Mouse (Mus musculus) intestine, embryonic 16.5 days (tissue): ENCODE data around the gene 4933402N03Rik. TPM values are rescaled to one million over a fixed set of nuclear protein-coding genes. Genes with fewer than 3 reads are reported as not detected.

ENCODE experiments used
- ATAC-seq: fragments of 200-750 bp; cut with Nextera tagmentation; 2 replicates; pipeline ENCODE4 v1.8.0; 2017; ENCODE audit warnings: moderate TSS enrichment, moderate library complexity
- H3K27ac ChIP-seq: fragments of 300-500 bp; sonication (generic); 2 replicates; pipeline ENCODE4 v1.5.1; 2014; ENCODE audit warnings: mild to moderate bottlenecking, low read length
- H3K27me3 ChIP-seq: fragments of 300-500 bp; sonication (generic); replicated peaks from 2 replicates; pipeline ENCODE4 v1.6.1; 2014; ENCODE audit warnings: low read length, control low read depth, mixed read lengths; ENCODE audit not compliant: control insufficient read depth, insufficient read depth
- H3K36me3 ChIP-seq: fragments of 300-500 bp; sonication (generic); 2 replicates; pipeline ENCODE4 v1.6.1; 2014; ENCODE audit warnings: low read length, control low read depth; ENCODE audit not compliant: control insufficient read depth, insufficient read depth
- H3K4me1 ChIP-seq: fragments of 300-500 bp; sonication (generic); 2 replicates; pipeline ENCODE4 v1.6.1; 2014; ENCODE audit warnings: low read length, control low read depth, mixed read lengths; ENCODE audit not compliant: control insufficient read depth, insufficient read depth
- H3K4me2 ChIP-seq: fragments of 300-500 bp; sonication (generic); 2 replicates; pipeline ENCODE4 v1.6.1; 2014; ENCODE audit warnings: low read depth, low read length, control low read depth
- H3K4me3 ChIP-seq: fragments of 300-500 bp; sonication (generic); 2 replicates; pipeline ENCODE4 v1.5.1; 2014; ENCODE audit warnings: mild to moderate bottlenecking, low read length
- H3K9ac ChIP-seq: fragments of 300-500 bp; sonication (generic); 2 replicates; pipeline ENCODE4 v1.6.1; 2014; ENCODE audit warnings: low read depth, low read length
- H3K9me3 ChIP-seq: fragments of 300-500 bp; sonication (generic); 2 replicates; pipeline ENCODE4 v1.6.1; 2016; ENCODE audit warnings: low read length, control low read depth; ENCODE audit not compliant: control insufficient read depth
- WGBS: fragments of 180-500 bp; shearing (Covaris S2); extraction: QIAGEN DNeasy Blood & Tissue Kit; methylation state at CpG from one replicate; pipeline ENCODE4 v1.1.7; 2014; 5-methylcytosine and 5-hydroxymethylcytosine counted together
- polyA plus RNA-seq: library from polyadenylated mRNA; unstranded; fragments of >200 nt; fragmentation: Nextera tagmentation; extraction: Ambion mirVana; gene quantifications from 2 replicates; pipeline ENCODE4 v1.2.1, GENCODE M21; 2015

The 4933402N03Rik gene
- polyA plus RNA-seq, 1 experiment from 2014 or later: not detected

DNA sequence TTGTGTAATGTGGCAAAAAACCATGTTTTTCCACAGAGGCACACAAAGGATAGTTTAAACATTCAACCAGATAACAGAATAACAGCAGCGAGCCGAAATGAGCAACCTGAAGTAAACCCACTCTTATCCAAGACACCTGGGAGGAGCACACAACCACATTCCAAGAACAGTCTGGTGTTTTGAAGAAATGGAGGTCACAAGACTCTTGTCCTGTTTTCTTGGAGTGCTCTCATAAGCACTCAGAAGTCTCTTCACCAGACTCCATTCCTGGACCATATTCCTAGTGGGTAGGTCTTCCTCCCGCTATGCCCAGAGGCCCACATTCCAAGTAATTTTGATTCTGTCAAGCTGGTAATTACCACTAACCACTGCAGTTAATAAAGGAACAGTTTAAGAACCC lies 4.1 kb upstream of the 4933402N03Rik start:
- Histone ChIP-seq H3K36me3 (no peaks in the 10 kb centered on the region), H3K9me3 (no peaks in the 10 kb centered on the region), H3K4me2 (no peak overlapping the region), H3K27me3 (no peaks in the 10 kb centered on the region), H3K4me3 (no peak overlapping the region), H3K9ac (no peak overlapping the region), H3K27ac (no peak overlapping the region), H3K4me1 (no peaks in the 10 kb centered on the region)
- no peak for ATAC-seq
- 58% methylated on average over 3 of the region's 3 CpGs for WGBS

DNA sequence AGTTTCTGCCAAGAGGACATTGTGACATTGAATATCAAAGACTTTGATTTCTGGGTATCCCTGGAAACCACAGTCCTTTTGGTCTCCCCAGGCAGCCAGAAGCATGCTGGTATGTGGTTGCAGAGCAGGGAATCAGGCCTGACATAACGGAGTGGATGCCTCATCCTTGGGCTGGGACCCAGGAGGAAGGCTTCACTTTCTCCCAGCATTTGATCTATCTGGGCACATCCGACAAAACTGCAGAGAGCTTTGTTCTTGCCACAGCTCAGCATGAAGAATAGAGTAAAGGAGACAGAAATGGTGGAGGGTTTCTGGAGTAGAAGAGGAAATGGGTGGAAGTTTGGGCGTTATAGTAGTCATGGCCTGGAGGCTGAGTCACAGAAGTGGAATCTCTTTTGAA lies 12.9 kb downstream of the 4933402N03Rik start:
- 69% methylated on average over 3 of the region's 3 CpGs for WGBS
- Histone ChIP-seq H3K9ac (no peak overlapping the region), H3K4me1 (no peaks in the 10 kb centered on the region), H3K27me3 (no peaks in the 10 kb centered on the region), H3K4me3 (no peak overlapping the region), H3K4me2 (no peak overlapping the region), H3K9me3 (no peaks in the 10 kb centered on the region), H3K36me3 (no peaks in the 10 kb centered on the region), H3K27ac (no peak overlapping the region)
- ATAC-seq: no peak

DNA sequence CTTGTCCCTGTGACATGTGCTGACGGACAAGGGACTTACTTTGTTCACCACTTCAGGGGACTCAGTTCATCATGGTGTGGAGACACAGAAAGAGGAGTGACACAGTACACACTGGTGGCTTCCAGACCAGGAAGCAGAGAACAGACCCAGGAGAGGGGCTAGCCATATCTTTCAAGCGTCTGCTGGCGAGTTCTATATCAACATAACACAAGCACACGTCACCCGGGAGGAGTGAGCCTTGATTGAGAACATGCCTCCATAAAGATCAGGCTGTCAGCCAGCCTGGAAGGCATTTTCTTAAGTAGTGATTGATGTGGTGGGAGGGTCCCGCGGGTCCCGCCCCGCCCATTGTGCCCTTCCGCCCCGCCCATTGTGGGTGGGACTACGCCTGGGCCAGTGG lies 16.1 kb downstream of the 4933402N03Rik start:
- 53% methylated on average over 12 of the region's 12 CpGs for WGBS

DNA sequence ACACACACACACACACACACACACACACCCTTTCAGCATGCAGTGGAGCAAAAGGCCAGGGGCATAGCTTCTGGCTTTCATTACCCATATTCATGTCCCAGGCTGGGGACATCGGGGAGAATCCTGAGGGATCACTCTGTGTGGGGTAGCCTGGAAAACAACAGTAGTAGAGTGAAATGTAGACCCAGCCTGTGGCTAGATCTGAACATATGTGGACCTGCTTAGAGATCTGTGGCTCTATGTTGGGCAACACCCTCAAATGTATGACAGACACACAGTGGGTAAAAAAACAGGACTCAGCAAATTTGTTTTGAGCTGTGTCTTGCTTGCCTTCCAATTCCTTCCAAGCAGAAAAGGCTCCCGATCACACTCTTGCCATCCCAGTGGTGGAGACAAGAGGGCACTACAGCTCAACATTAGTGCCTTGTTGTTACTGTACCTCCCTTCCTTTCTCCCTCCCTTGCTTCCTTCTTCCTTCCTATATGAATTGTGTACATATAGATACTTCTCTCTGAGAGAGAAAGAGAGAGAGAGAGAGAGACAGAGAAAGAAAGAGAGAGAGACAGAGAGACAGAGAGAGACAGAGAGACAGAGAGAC lies 23.8 kb downstream of the 4933402N03Rik start:
- no peak for ATAC-seq
- Histone ChIP-seq H3K27me3 (no peaks in the 10 kb centered on the region), H3K9ac (no peak overlapping the region), H3K36me3 (no peaks in the 10 kb centered on the region), H3K27ac (no peak overlapping the region), H3K4me1 (no peaks in the 10 kb centered on the region), H3K4me2 (no peak overlapping the region), H3K9me3 (no peaks in the 10 kb centered on the region), H3K4me3 (no peak overlapping the region)
- WGBS: 95% methylated on average over 2 of the region's 2 CpGs

More for the DNA sequence above, 16.1 kb downstream of the 4933402N03Rik start:
- Histone ChIP-seq H3K4me3 (no peak overlapping the region), H3K36me3 (no peaks in the 10 kb centered on the region), H3K4me1 (no peaks in the 10 kb centered on the region), H3K9me3 (no peaks in the 10 kb centered on the region), H3K27me3 (no peaks in the 10 kb centered on the region), H3K4me2 (no peak overlapping the region), H3K27ac (no peak overlapping the region), H3K9ac (no peak overlapping the region)
- ATAC-seq: no peak

DNA sequence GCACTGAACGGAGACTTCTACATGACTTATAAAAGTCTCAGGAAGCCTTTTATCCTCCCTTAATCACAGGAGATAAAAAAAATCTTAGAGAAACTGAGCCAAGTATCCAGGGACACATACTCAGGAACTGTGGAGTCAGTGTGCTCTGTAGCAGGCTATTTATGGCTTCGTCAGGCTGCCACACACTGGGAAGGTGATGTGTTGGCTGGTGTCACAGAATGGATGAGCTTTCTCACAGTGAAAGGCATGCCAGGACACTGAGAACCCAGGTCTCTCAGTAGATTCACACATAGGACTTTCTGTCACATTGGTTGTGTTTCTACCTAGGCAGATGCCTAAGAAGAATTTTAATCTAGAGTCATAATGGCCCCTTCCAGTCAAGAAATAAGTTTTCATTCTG lies 31.7 kb downstream of the 4933402N03Rik start:
- Histone ChIP-seq H3K4me3 (no peak overlapping the region), H3K27ac (no peak overlapping the region), H3K9me3 (no peaks in the 10 kb centered on the region), H3K36me3 (no peaks in the 10 kb centered on the region), H3K4me1 (no peaks in the 10 kb centered on the region), H3K9ac (no peak overlapping the region), H3K27me3 (no peaks in the 10 kb centered on the region), H3K4me2 (no peak overlapping the region)
- WGBS: 70% methylated on average over 2 of the region's 2 CpGs
- no peak for ATAC-seq

DNA sequence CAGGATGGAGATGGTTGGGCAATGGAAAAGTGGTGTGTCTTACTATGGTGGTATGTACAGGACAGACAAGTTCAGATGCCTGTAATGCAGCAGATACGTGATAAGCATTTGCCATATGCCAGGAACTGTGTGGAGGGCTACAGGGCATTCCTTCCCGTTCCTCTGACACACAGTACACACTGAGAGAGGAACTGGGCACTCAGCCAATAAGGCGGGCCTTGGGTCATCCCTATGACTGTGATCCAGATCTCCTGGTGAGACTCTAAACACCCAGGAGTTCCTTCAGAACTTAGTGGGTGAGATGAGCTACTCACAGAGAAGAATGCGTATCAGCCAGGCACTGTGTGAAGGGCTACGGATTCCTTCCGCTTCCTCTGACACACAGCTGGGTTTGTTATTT lies 32.4 kb downstream of the 4933402N03Rik start:
- Histone ChIP-seq H3K27ac (no peak overlapping the region), H3K4me3 (no peak overlapping the region), H3K9me3 (no peaks in the 10 kb centered on the region), H3K4me1 (no peaks in the 10 kb centered on the region), H3K9ac (no peak overlapping the region), H3K36me3 (no peaks in the 10 kb centered on the region), H3K27me3 (no peaks in the 10 kb centered on the region), H3K4me2 (no peak overlapping the region)
- 43% methylated on average over 6 of the region's 6 CpGs for WGBS
- 0 out of 2 replicates have a peak, but pooled peaks have one; percentile 33 for ATAC-seq

DNA sequence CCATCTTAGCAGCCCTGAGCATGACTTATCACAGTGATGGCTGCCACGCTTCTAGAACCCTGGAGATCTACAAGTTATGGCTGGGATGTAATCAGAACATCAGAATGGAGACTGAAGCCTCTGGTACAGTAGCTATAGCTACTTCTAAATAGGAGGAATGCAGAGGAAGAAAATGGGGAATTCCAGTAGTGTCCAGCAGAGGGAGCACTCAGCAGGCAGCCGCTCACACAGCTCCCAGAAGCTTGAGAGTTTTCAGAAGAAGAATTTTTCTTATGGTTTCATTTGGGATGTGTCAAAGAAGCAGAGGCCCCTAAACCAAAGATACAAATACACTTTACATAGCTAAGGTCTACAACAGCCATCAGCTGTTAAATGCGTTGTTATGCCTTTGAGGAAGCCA lies 33.6 kb downstream of the 4933402N03Rik start:
- 28% methylated on average over 3 of the region's 3 CpGs for WGBS
- ATAC-seq: no peak
- Histone ChIP-seq H3K9me3 (no peaks in the 10 kb centered on the region), H3K4me3 (no peak overlapping the region), H3K27me3 (no peaks in the 10 kb centered on the region), H3K4me1 (no peaks in the 10 kb centered on the region), H3K9ac (no peak overlapping the region), H3K4me2 (no peak overlapping the region), H3K36me3 (no peaks in the 10 kb centered on the region), H3K27ac (no peak overlapping the region)

Other genes starting within 250 kb of the 4933402N03Rik start
- 15.8 and 15.9 TPM in 2 replicates for gene Htra1, start 210.2 kb downstream of the 4933402N03Rik start, polyA plus RNA-seq
- gene Dmbt1, start 114.3 kb downstream of the 4933402N03Rik start, polyA plus RNA-seq: 209 and 239 TPM in 2 replicates
- 0.04 TPM in 1 of 2 replicates, not detected in the other for gene 5430419D17Rik, start 28.1 kb upstream of the 4933402N03Rik start, polyA plus RNA-seq
- gene Cuzd1, start 176.0 kb upstream of the 4933402N03Rik start, polyA plus RNA-seq: 1.5 and 1.9 TPM in 2 replicates
- gene Fam24b, start 183.2 kb upstream of the 4933402N03Rik start, polyA plus RNA-seq: not detected in 2 replicates
- gene Fam24a, start 187.6 kb upstream of the 4933402N03Rik start, polyA plus RNA-seq: not detected in 2 replicates
- gene 2310057M21Rik, start 216.4 kb upstream of the 4933402N03Rik start, polyA plus RNA-seq: 20.0 TPM in 2 replicates
- gene Pstk, start 224.8 kb upstream of the 4933402N03Rik start, polyA plus RNA-seq: 70.1 and 71.4 TPM in 2 replicates